Mouse (Mus musculus): ENCODE results near the gene Macf1. TPM values are rescaled to one million over a fixed set of nuclear protein-coding genes. Genes with fewer than 3 reads are reported as not detected.
"Not testable (repeated sequence)": the region's sequence is repeated elsewhere in the genome, so short reads cannot be mapped to it uniquely, and the experiment has no call there.

Macf1 gene
- polyA plus RNA-seq, 1 experiment: 62.9 TPM

DNA sequence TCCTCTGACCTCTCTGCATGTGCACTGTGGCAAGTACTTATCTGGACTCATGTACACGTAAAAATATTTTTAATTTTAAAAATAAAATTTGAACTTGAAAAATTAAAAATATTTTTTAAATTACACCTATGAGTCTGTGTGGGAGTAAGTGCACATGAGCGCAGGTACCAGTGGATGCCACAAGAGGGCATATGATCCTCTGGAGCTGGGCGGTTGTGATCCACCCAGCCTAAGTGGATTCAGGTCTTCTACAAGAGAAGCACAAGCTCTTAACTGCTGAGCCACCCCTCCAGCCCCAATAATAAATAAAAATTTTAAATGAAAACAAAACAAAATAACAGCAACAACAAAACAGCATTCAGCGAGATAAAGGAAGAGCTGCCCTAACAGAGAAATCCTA, 351.0 kb downstream of the Macf1 start:
- no peaks in the 10 kb centered on the region; the same call in 1 of the 2 replicates for H3K27me3 ChIP-seq (replicated peaks; ENCODE audit: control insufficient read depth, insufficient read depth, low read length)
- H3K36me3 ChIP-seq (ENCODE audit: control insufficient read depth, insufficient read depth, low read length): no peaks in the 10 kb centered on the region
- no peak overlapping the region for H3K4me3 ChIP-seq (ENCODE audit: insufficient read depth, low read depth, low read length)
- no peaks in the 10 kb centered on the region for H3K4me1 ChIP-seq (ENCODE audit: control insufficient read depth, insufficient read depth, low read length)
- no peak overlapping the region for H3K27ac ChIP-seq (ENCODE audit: insufficient read depth, low read depth, low read length)
- TF ChIP-seq CTCF (conservative IDR thresholded peaks at IDR 0.05; ENCODE audit: insufficient read depth, insufficient read length, low read depth, low read length): no peak
- TF ChIP-seq POLR2A (IDR thresholded peaks at IDR 0.05; ENCODE audit: low read depth, low read length): no peak
- 97% methylated on average over 4 of the region's 4 CpGs for WGBS
- no peak for DNase-seq

DNA sequence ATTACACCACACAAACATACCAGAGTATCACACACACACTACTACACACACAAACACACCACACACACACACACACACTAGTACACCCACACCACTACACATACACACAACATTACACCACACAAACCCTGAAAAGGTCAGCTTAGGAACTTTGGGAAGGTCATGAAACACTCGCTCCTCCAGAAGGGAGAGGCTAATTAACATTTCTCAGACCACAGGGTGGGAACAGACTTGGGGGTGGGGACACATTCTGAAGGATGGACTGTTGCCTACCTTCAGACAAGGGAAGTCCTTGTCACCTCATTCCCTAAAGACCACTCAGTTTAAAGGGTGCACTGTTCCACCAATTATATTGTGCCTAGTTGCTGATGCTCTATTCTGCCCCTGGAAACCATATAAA, 352.2 kb downstream of the Macf1 start:
- not testable (repeated sequence) for DNase-seq; H3K4me1 ChIP-seq (ENCODE audit: control insufficient read depth, insufficient read depth, low read length); H3K27me3 ChIP-seq (replicated peaks; ENCODE audit: control insufficient read depth, insufficient read depth, low read length); H3K4me3 ChIP-seq (ENCODE audit: insufficient read depth, low read depth, low read length); H3K36me3 ChIP-seq (ENCODE audit: control insufficient read depth, insufficient read depth, low read length); H3K27ac ChIP-seq (ENCODE audit: insufficient read depth, low read depth, low read length)
- WGBS: 94% methylated on average over 1 of the region's 1 CpGs

DNA sequence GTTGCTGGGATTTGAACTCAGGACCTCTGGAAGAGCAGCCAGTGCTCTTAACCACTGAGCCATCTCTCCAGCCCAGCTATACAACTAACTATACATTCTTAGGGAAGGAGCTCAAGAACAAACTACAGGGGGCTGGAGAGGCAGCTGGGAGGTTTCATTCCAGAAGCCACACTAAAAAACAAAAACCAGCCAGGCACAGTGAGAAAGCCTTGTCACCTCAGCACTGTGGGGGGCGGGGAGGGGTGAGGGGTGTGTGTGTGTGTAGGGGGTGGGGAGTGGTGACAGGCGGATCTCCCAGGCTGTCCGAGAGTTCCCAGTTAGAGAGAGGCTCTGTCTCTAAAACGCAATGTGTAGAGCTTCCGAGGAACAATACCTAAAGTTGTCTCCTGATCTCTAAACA, 352.8 kb downstream of the Macf1 start:
- Histone ChIP-seq H3K27me3 (replicated peaks; ENCODE audit: control insufficient read depth, insufficient read depth, low read length) (no peaks in the 10 kb centered on the region; the same call in 1 of the 2 replicates), H3K27ac (ENCODE audit: insufficient read depth, low read depth, low read length) (no peak overlapping the region), H3K4me1 (ENCODE audit: control insufficient read depth, insufficient read depth, low read length) (no peaks in the 10 kb centered on the region), H3K36me3 (ENCODE audit: control insufficient read depth, insufficient read depth, low read length) (no peaks in the 10 kb centered on the region), H3K4me3 (ENCODE audit: insufficient read depth, low read depth, low read length) (no peak overlapping the region)
- no peak for DNase-seq
- TF ChIP-seq CTCF (conservative IDR thresholded peaks at IDR 0.05; ENCODE audit: insufficient read depth, insufficient read length, low read depth, low read length) (no peak), POLR2A (IDR thresholded peaks at IDR 0.05; ENCODE audit: low read depth, low read length) (no peak)
- 88% methylated on average over 5 of the region's 5 CpGs for WGBS

DNA sequence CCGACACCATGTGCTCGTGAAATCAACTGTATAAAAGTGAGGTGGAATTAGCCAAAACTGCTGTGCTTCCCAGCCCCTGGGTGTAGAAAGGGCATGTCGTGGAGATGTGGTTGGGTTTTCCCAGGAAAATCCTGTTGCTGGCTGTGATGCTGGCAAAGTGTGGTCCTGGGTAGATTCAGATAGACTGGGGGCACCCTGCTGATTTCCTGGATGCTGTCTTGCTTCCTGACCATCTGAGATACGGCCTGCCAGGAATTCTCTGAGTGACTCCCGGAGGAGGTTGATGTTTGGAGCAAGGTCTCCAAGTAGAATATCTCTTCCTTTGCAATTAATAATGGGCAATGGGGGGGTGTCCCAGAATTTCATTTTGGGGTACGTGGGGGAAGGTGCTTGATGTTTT, 355.2 kb downstream of the Macf1 start:
- Histone ChIP-seq H3K36me3 (ENCODE audit: control insufficient read depth, insufficient read depth, low read length) (no peaks in the 10 kb centered on the region), H3K27me3 (replicated peaks; ENCODE audit: control insufficient read depth, insufficient read depth, low read length) (no peaks in the 10 kb centered on the region; the same call in 1 of the 2 replicates), H3K27ac (ENCODE audit: insufficient read depth, low read depth, low read length) (no peak overlapping the region), H3K4me3 (ENCODE audit: insufficient read depth, low read depth, low read length) (no peak overlapping the region), H3K4me1 (ENCODE audit: control insufficient read depth, insufficient read depth, low read length) (no peaks in the 10 kb centered on the region)
- no peak for TF ChIP-seq POLR2A (IDR thresholded peaks at IDR 0.05; ENCODE audit: low read depth, low read length)
- no peak for TF ChIP-seq CTCF (conservative IDR thresholded peaks at IDR 0.05; ENCODE audit: insufficient read depth, insufficient read length, low read depth, low read length)
- WGBS: 80% methylated on average over 6 of the region's 6 CpGs
- no peak for DNase-seq

DNA sequence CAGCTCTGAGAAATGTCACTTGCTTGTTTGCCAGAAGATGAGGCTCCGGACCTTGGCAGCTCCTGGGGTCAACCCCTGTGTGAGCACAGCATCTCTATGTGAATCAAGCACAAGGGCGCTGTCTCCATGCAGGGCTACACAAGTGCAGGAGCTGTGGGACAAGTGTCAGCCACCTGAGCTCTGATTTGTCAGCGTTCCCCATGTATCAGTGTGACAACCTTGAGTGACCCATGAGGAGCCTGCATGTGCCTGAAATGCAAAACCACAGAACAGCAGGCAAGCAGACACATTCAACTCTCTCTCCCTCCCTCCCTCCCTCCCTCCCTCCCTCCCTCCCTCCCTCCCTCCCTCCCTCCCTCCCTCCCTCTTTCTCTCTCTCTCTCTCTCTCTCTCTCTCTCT, 356.5 kb downstream of the Macf1 start:
- H3K4me1 ChIP-seq (ENCODE audit: control insufficient read depth, insufficient read depth, low read length): no peaks in the 10 kb centered on the region
- H3K36me3 ChIP-seq (ENCODE audit: control insufficient read depth, insufficient read depth, low read length): no peaks in the 10 kb centered on the region
- H3K4me3 ChIP-seq (ENCODE audit: insufficient read depth, low read depth, low read length): no peak overlapping the region
- DNase-seq: no peak
- no peaks in the 10 kb centered on the region for H3K27me3 ChIP-seq (replicated peaks; ENCODE audit: control insufficient read depth, insufficient read depth, low read length)
- no peak overlapping the region for H3K27ac ChIP-seq (ENCODE audit: insufficient read depth, low read depth, low read length)
- no peak for TF ChIP-seq CTCF (conservative IDR thresholded peaks at IDR 0.05; ENCODE audit: insufficient read depth, insufficient read length, low read depth, low read length)
- TF ChIP-seq POLR2A (IDR thresholded peaks at IDR 0.05; ENCODE audit: low read depth, low read length): no peak
- 57% methylated on average over 3 of the region's 3 CpGs for WGBS

DNA sequence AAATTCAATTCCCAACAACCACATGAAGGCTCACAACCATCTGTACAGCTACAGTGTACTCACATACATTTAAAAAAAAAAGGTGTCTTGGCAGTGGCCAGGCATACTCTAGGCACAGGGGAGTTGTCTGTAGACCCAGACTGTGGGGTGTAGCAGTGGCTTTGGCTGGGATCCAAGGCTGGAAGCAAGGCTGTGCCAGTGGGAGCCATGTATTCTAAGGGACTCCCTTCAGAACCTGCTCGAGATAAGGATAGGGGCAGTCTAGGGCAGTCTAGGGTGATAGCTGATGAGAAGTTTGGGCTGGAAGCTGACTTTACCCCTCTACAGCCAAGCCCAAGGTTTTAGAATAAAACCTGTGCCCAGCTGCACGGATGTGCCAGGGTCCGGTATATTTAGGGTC, 358.1 kb downstream of the Macf1 start:
- Histone ChIP-seq H3K36me3 (ENCODE audit: control insufficient read depth, insufficient read depth, low read length) (no peaks in the 10 kb centered on the region), H3K4me3 (ENCODE audit: insufficient read depth, low read depth, low read length) (no peak overlapping the region), H3K27ac (ENCODE audit: insufficient read depth, low read depth, low read length) (no peak overlapping the region), H3K4me1 (ENCODE audit: control insufficient read depth, insufficient read depth, low read length) (no peaks in the 10 kb centered on the region), H3K27me3 (replicated peaks; ENCODE audit: control insufficient read depth, insufficient read depth, low read length) (no peaks in the 10 kb centered on the region)
- DNase-seq: no peak
- TF ChIP-seq POLR2A (IDR thresholded peaks at IDR 0.05; ENCODE audit: low read depth, low read length): no peak
- no peak for TF ChIP-seq CTCF (conservative IDR thresholded peaks at IDR 0.05; ENCODE audit: insufficient read depth, insufficient read length, low read depth, low read length)
- 60% methylated on average over 3 of the region's 3 CpGs for WGBS

DNA sequence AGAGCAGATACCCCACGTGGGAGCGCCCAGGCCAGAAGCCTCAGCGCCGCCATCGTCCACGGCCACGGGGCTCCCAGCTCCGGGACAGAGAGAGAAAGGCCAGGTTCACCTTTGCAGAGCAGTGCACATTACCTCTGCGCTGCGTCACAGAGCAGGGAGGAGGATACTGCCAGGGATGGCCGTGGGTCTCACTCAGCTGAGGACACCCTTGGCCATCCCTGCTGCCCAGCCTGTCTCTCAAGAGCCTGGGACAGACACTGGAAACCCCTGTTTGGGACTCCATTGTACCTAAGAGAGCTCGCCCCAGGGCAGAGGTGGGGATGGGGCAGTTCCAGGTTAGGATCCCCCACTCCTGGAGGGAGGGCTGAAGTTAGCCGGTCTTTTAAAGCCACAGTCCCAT, 360.6 kb downstream of the Macf1 start, which contains the start of gene Oxct2a:
Gene Oxct2a, minus strand, starts transcription at position 101 of the 400 bp plus-strand sequence.
- H3K36me3 ChIP-seq (ENCODE audit: control insufficient read depth, insufficient read depth, low read length): no peaks in the 10 kb centered on the region
- 0 out of 2 replicates have a peak within 1 kb of the TSS, but pooled peaks have one; percentile 11 for H3K4me3 ChIP-seq (ENCODE audit: insufficient read depth, low read depth, low read length)
- H3K4me1 ChIP-seq (ENCODE audit: control insufficient read depth, insufficient read depth, low read length): no peaks in the 10 kb centered on the region
- no peak within 1 kb of the TSS for H3K27ac ChIP-seq (ENCODE audit: insufficient read depth, low read depth, low read length)
- 15% methylated on average over 13 of the region's 13 CpGs for WGBS
- no peaks in the 10 kb centered on the region for H3K27me3 ChIP-seq (replicated peaks; ENCODE audit: control insufficient read depth, insufficient read depth, low read length)
- DNase-seq: no peak
- no peak for TF ChIP-seq POLR2A (IDR thresholded peaks at IDR 0.05; ENCODE audit: low read depth, low read length)
- TF ChIP-seq CTCF (conservative IDR thresholded peaks at IDR 0.05; ENCODE audit: insufficient read depth, insufficient read length, low read depth, low read length): no peak

DNA sequence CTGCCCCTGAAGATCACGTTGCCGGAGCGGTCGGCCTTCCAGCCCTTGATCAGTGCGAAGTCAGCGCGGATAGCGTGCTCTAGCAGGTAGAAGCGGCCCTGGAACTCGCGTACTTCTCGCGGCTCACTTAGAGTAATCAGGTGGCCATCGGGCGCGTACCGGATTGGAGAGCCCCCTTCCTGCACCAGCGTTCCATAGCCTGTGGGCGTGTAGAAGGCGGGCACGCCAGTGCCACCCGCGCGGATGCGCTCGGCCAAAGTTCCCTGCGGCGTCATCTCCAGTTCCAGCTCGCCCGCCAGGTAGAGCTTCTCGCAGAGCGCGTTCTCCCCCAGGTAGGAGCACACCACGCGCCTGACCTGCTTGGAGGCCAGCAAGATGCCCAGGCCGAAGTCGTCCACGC, 361.2 kb downstream of the Macf1 start:
- 0 out of 2 replicates have a peak overlapping the region, but pooled peaks have one; percentile 11 for H3K4me3 ChIP-seq (ENCODE audit: insufficient read depth, low read depth, low read length)
- 24% methylated on average over 30 of the region's 38 CpGs for WGBS
- not testable (repeated sequence) for H3K27ac ChIP-seq (ENCODE audit: insufficient read depth, low read depth, low read length)

More for the DNA sequence above, 361.2 kb downstream of the Macf1 start:
- not testable (repeated sequence) for H3K4me1 ChIP-seq (ENCODE audit: control insufficient read depth, insufficient read depth, low read length); H3K36me3 ChIP-seq (ENCODE audit: control insufficient read depth, insufficient read depth, low read length); H3K27me3 ChIP-seq (replicated peaks; ENCODE audit: control insufficient read depth, insufficient read depth, low read length)
- peak; percentile 19 for DNase-seq
